Mouse (Mus musculus) MEL (cell line): ENCODE measurements around the gene Gng7. TPM values are rescaled to one million over a fixed set of nuclear protein-coding genes. Genes with fewer than 3 reads are reported as not detected.
A peak's percentile ranks its signal among the peaks of the same experiment; 100 is the strongest.

ENCODE experiments used
- DNase-seq: peaks from one replicate; pipeline ENCODE4 v3.0.0; 2011; ENCODE audit warnings: low read depth, low spot score
- H3K27ac ChIP-seq: 2 replicates; pipeline ENCODE4 v1.5.1; 2012; ENCODE audit warnings: low read depth, mild to moderate bottlenecking, control low read depth, low read length, moderate library complexity; ENCODE audit not compliant: control insufficient read depth
- H3K27me3 ChIP-seq, 2 experiments: fragments of 150-350 bp in 1 of 2; sonication (generic) in 1 of 2; 2 replicates each; pipeline ENCODE4 v1.6.1; 2012; ENCODE audit warnings: low read length in 2 of 2, mild to moderate bottlenecking in 2 of 2, improper control_type of control experiment in 1 of 2, moderate library complexity in 1 of 2; ENCODE audit not compliant: insufficient read depth in 2 of 2, control insufficient read depth in 1 of 2
- H3K36me3 ChIP-seq, 2 experiments: 2 replicates each; pipeline ENCODE4 v1.6.1; 2012 to 2014; ENCODE audit warnings: low read length in 2 of 2, improper control_type of control experiment in 1 of 2, inconsistent platforms in 1 of 2, mild to moderate bottlenecking in 1 of 2; ENCODE audit not compliant: insufficient read depth in 2 of 2, control insufficient read depth in 1 of 2
- H3K4me1 ChIP-seq, 2 experiments: fragments of 150-350 bp in 1 of 2; sonication (generic) in 1 of 2; 2 replicates each; pipeline ENCODE4 v1.6.1; 2012; ENCODE audit warnings: low read length in 2 of 2, improper control_type of control experiment in 1 of 2, mild to moderate bottlenecking in 1 of 2; ENCODE audit not compliant: insufficient read depth in 2 of 2, control insufficient read depth in 1 of 2
- H3K4me3 ChIP-seq, 2 experiments: fragments of 150-350 bp in 1 of 2; sonication (generic) in 1 of 2; 2 replicates each; pipeline ENCODE4 v1.5.1; 2012; ENCODE audit warnings: low read depth in 2 of 2, low read length in 2 of 2, mild to moderate bottlenecking in 2 of 2, moderate library complexity in 2 of 2, control low read depth in 1 of 2, improper control_type of control experiment in 1 of 2; ENCODE audit not compliant: control insufficient read depth in 1 of 2, insufficient read depth in 1 of 2
- H3K79me2 ChIP-seq: 2 replicates; pipeline ENCODE4 v1.6.1; 2012; ENCODE audit warnings: mild to moderate bottlenecking, low read length, moderate library complexity; ENCODE audit not compliant: control insufficient read depth, poor library complexity, insufficient read depth
- H3K9ac ChIP-seq: 2 replicates; pipeline ENCODE4 v1.6.1; 2012; ENCODE audit warnings: low read depth, mild to moderate bottlenecking, control low read depth, low read length, moderate library complexity; ENCODE audit not compliant: control insufficient read depth, poor library complexity, severe bottlenecking
- H3K9me3 ChIP-seq: fragments of 150-350 bp; sonication (generic); replicated peaks from 2 replicates; pipeline ENCODE4 v1.6.1; 2012; ENCODE audit warnings: mild to moderate bottlenecking, low read length, improper control_type of control experiment, moderate library complexity; ENCODE audit not compliant: insufficient read depth
- BHLHE40 ChIP-seq: IDR thresholded peaks from 2 replicates; pipeline ENCODE4 v1.6.1; 2012; ENCODE audit warnings: low read depth, mild to moderate bottlenecking, inconsistent platforms, low read length, improper control_type of control experiment, borderline replicate concordance
- CHD2 ChIP-seq: IDR thresholded peaks from 2 replicates; pipeline ENCODE4 v1.6.1; 2011; ENCODE audit warnings: low read length, improper control_type of control experiment
- CTCF ChIP-seq, 3 experiments: IDR thresholded peaks in 2 of 3; conservative IDR thresholded peaks in 1 of 3; 2 replicates each; pipeline ENCODE4 v1.5.1; 2011 to 2012; ENCODE audit warnings: low read length in 3 of 3, low read depth in 2 of 3, mild to moderate bottlenecking in 2 of 3, improper control_type of control experiment in 1 of 3, inconsistent platforms in 1 of 3, mixed read lengths in 1 of 3, moderate library complexity in 1 of 3; ENCODE audit not compliant: control insufficient read depth in 1 of 3, insufficient read depth in 1 of 3, poor library complexity in 1 of 3, severe bottlenecking in 1 of 3
- ELF1 ChIP-seq: IDR thresholded peaks from 2 replicates; pipeline ENCODE4 v1.6.1; 2014; ENCODE audit warnings: low read depth, mild to moderate bottlenecking, inconsistent platforms, low read length, improper control_type of control experiment, moderate library complexity
- GABPA ChIP-seq: IDR thresholded peaks from 2 replicates; pipeline ENCODE4 v1.6.1; 2012; ENCODE audit warnings: low read depth, mild to moderate bottlenecking, inconsistent platforms, low read length, improper control_type of control experiment, moderate library complexity
- GATA1 ChIP-seq: IDR thresholded peaks from 2 replicates; pipeline ENCODE4 v1.6.1; 2011; ENCODE audit warnings: low read depth, low read length, improper control_type of control experiment
- HCFC1 ChIP-seq: IDR thresholded peaks from 2 replicates; pipeline ENCODE4 v1.6.1; 2012; ENCODE audit warnings: low read depth, mild to moderate bottlenecking, inconsistent platforms, low read length, improper control_type of control experiment, moderate library complexity
- MAX ChIP-seq: IDR thresholded peaks from 2 replicates; pipeline ENCODE4 v1.6.1; 2011; ENCODE audit warnings: low read length, improper control_type of control experiment
- MAZ ChIP-seq: IDR thresholded peaks from 2 replicates; pipeline ENCODE4 v1.6.1; 2012; ENCODE audit warnings: low read depth, mild to moderate bottlenecking, inconsistent platforms, low read length, improper control_type of control experiment
- MEF2A ChIP-seq: IDR thresholded peaks from 2 replicates; pipeline ENCODE4 v1.6.1; 2014; ENCODE audit warnings: low read depth, mild to moderate bottlenecking, inconsistent platforms, low read length, improper control_type of control experiment; ENCODE audit not compliant: poor library complexity, insufficient replicate concordance, severe bottlenecking; ENCODE audit errors: extremely low read depth
- MYB ChIP-seq: IDR thresholded peaks from 2 replicates; pipeline ENCODE4 v1.6.1; 2011; ENCODE audit warnings: mild to moderate bottlenecking, low read depth, low read length, improper control_type of control experiment
- MYC ChIP-seq: IDR thresholded peaks from 2 replicates; pipeline ENCODE4 v1.6.1; 2011; ENCODE audit warnings: low read depth, mild to moderate bottlenecking, low read length, improper control_type of control experiment, moderate library complexity
- NRF1 ChIP-seq: IDR thresholded peaks from 2 replicates; pipeline ENCODE4 v1.6.1; 2014; ENCODE audit warnings: low read depth, mild to moderate bottlenecking, inconsistent platforms, low read length, improper control_type of control experiment, moderate library complexity; ENCODE audit not compliant: poor library complexity, insufficient read depth, severe bottlenecking
- POLR2A ChIP-seq, 2 experiments: IDR thresholded peaks; 2 replicates each; pipeline ENCODE4 v1.6.1; 2011 to 2012; ENCODE audit warnings: low read length in 2 of 2, mild to moderate bottlenecking in 2 of 2, control low read depth in 1 of 2, improper control_type of control experiment in 1 of 2, low read depth in 1 of 2, moderate library complexity in 1 of 2; ENCODE audit not compliant: control insufficient read depth in 1 of 2, insufficient read depth in 1 of 2, poor library complexity in 1 of 2
- RAD21 ChIP-seq: IDR thresholded peaks from 2 replicates; pipeline ENCODE4 v1.6.1; 2011; ENCODE audit warnings: mild to moderate bottlenecking, low read depth, low read length, improper control_type of control experiment
- SMC3 ChIP-seq: IDR thresholded peaks from 2 replicates; pipeline ENCODE4 v1.6.1; 2011; ENCODE audit warnings: low read depth, low read length, improper control_type of control experiment
- TBP ChIP-seq: IDR thresholded peaks from 2 replicates; pipeline ENCODE4 v1.8.0; 2011; ENCODE audit warnings: low read depth, low read length, improper control_type of control experiment
- TCF12 ChIP-seq: IDR thresholded peaks from 2 replicates; pipeline ENCODE4 v1.6.1; 2014; ENCODE audit warnings: low read depth, mild to moderate bottlenecking, inconsistent platforms, low read length, improper control_type of control experiment, moderate library complexity
- USF1 ChIP-seq: IDR thresholded peaks from 2 replicates; pipeline ENCODE4 v1.6.1; 2014; ENCODE audit warnings: low read depth, mild to moderate bottlenecking, inconsistent platforms, low read length, improper control_type of control experiment, moderate library complexity
- USF2 ChIP-seq, 2 experiments: IDR thresholded peaks; 2 replicates each; pipeline ENCODE4 v1.6.1; 2011 to 2012; ENCODE audit warnings: improper control_type of control experiment in 2 of 2, low read length in 2 of 2, borderline replicate concordance in 1 of 2, inconsistent platforms in 1 of 2, low read depth in 1 of 2, mild to moderate bottlenecking in 1 of 2; ENCODE audit not compliant: insufficient read depth in 1 of 2
- ZC3H11A ChIP-seq: IDR thresholded peaks from 2 replicates; pipeline ENCODE4 v1.6.1; 2012; ENCODE audit warnings: low read depth, mild to moderate bottlenecking, inconsistent platforms, low read length, improper control_type of control experiment
- ZKSCAN1 ChIP-seq: IDR thresholded peaks from 2 replicates; pipeline ENCODE4 v1.6.1; 2012; ENCODE audit warnings: low read depth, mild to moderate bottlenecking, inconsistent platforms, low read length, improper control_type of control experiment, moderate library complexity
- ZMIZ1 ChIP-seq: IDR thresholded peaks from 2 replicates; pipeline ENCODE4 v1.6.1; 2012; ENCODE audit warnings: low read depth, mild to moderate bottlenecking, inconsistent platforms, low read length, improper control_type of control experiment, moderate library complexity
- polyA plus RNA-seq, 2 experiments: library from polyadenylated mRNA; stranded (reverse) in 1 of 2; unstranded in 1 of 2; fragments of >175 nt in 1 of 2; fragments of >200 nt in 1 of 2; gene quantifications; 2 replicates each; pipeline versions ENCODE4 v1.2.1 to v1.2.4; 2012; ENCODE audit warnings: low replicate concordance in 2 of 2, low read depth in 1 of 2; ENCODE audit not compliant: insufficient read length in 2 of 2, insufficient read depth in 1 of 2, missing spikeins in 1 of 2
- total RNA-seq: library from RNA; depleted of rRNA; stranded (reverse); fragments of 300-350 nt; gene quantifications from 2 replicates; pipeline ENCODE4 v1.2.3, GENCODE M21; 2012

Gene Gng7
- total and polyA plus RNA-seq, 3 experiments, result 1.3 to 6.2 TPM; not detected in 1

DNA sequence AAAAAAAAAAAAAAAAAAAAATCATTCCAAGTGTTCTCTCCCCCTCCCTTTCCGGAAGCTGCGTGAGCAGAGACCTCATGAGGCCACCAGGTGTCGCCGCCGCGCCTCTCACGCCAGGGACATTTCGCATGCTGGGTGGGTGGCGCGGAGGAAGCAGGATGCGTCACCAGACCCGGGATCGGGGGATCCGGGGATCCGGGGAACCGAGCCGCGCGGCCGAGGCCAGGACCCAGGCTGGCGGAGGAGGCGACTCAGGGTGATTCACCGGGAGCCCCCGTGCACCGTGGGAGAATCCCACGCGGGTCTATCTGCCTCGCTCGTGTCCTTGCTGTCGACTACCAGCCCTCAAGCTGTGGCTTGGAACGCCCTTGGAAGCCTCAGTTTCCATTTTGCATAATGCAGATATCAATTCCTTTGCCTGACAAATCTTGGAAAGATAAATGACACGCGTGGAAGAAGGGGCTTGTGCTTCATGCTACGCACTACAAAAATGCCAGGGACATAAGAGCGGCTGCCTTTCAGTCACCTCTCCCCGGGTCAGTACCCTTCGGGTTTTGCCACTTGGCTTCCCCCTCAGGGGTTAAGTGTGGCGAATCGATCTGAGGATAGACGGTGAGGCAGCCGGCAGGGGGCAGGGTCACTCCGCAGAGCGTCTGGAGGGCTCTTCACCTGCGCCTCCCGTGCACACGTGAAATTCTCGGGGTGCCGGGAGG, 86.0 kb downstream of the Gng7 start (continued):
- TF ChIP-seq ELF1 (peak; percentile 88), ZKSCAN1 (0 out of 2 replicates have a peak, but pooled peaks have one; percentile 42), TBP (0 out of 2 replicates have a peak, but pooled peaks have one; percentile 10), USF1 (no peak)

- Histone ChIP-seq H3K9ac (no peak overlapping the region), H3K27me3 (no peaks in the 10 kb centered on the region), H3K4me1 (no peaks in the 10 kb centered on the region), H3K79me2 (peaks cover 5% of the 10 kb centered on the region; the same call in 1 of the 2 replicates), H3K9me3 (no peaks in the 10 kb centered on the region), H3K4me3 (no peak overlapping the region), H3K27ac (no peak overlapping the region), H3K36me3 (no peaks in the 10 kb centered on the region)
- no peak for TF ChIP-seq HCFC1
- no peak for TF ChIP-seq MAZ
- no peak for TF ChIP-seq MEF2A
- no peak for TF ChIP-seq MYC
- no peak for TF ChIP-seq BHLHE40
- no peak for TF ChIP-seq NRF1
- no peak for TF ChIP-seq ELF1
- TF ChIP-seq CHD2, result no peak
- no peak for TF ChIP-seq GABPA
- no peak for TF ChIP-seq MYB
- no peak for TF ChIP-seq MAX
- no peak for TF ChIP-seq RAD21
- no peak for TF ChIP-seq ZC3H11A
- TF ChIP-seq POLR2A (IDR thresholded peaks at IDR 0.05; ENCODE audit: control insufficient read depth in 1 of 2, insufficient read depth in 1 of 2, low read depth in 1 of 2, low read length in 2 of 2, poor library complexity in 1 of 2), result no peak
- no peak for DNase-seq
Measured at GRCm38 (mm10) chr10:80925472-80925871, 89.3 kb downstream of the Gng7 start.

- H3K36me3 ChIP-seq, result peaks cover 0 to 2% of the 10 kb centered on the region in 2 experiments; a peak in 1 of 4 replicates
- H3K9ac ChIP-seq, result no peak overlapping the region
- H3K27me3 ChIP-seq, result no peaks in the 10 kb centered on the region; a peak in 1 of 4 replicates
- H3K4me3 ChIP-seq, result no peak overlapping the region
- H3K27ac ChIP-seq, result no peak overlapping the region
- H3K4me1 ChIP-seq, result peaks cover 0 to 8% of the 10 kb centered on the region in 2 experiments; a peak in 1 of 4 replicates
- H3K9me3 ChIP-seq, result no peaks in the 10 kb centered on the region
- TF ChIP-seq NRF1 (no peak), ZC3H11A (no peak), USF2 (IDR thresholded peaks at IDR 0.05; ENCODE audit: borderline replicate concordance in 1 of 2, insufficient read depth in 1 of 2, low read depth in 1 of 2, low read length in 2 of 2) (no peak), GATA1 (no peak), ELF1 (no peak), POLR2A (IDR thresholded peaks at IDR 0.05; ENCODE audit: control insufficient read depth in 1 of 2, insufficient read depth in 1 of 2, low read depth in 1 of 2, low read length in 2 of 2, poor library complexity in 1 of 2) (no peak), RAD21 (no peak), SMC3 (no peak), TCF12 (no peak), ZMIZ1 (no peak), CTCF (IDR thresholded peaks at IDR 0.05 in 2 of 3, conservative IDR thresholded peaks at IDR 0.05 in 1 of 3; ENCODE audit: control insufficient read depth in 1 of 3, insufficient read depth in 1 of 3, low read depth in 2 of 3, low read length in 3 of 3, poor library complexity in 1 of 3, severe bottlenecking in 1 of 3) (no peak)
- no peak for DNase-seq
- peaks cover 6% of the 10 kb centered on the region for H3K79me2 ChIP-seq
Measured at GRCm38 (mm10) chr10:80921923-80922322, 92.8 kb downstream of the Gng7 start.
